In genomic region chr2:132815608-132816314, GRCm38 (mm10) we compare ENCODE assay signal across 8 mouse cellular contexts. TPM values are rescaled to one million over a fixed set of nuclear protein-coding genes. Genes with fewer than 3 reads are reported as not detected.
A peak's percentile ranks its signal among the peaks of the same experiment; 100 is the strongest.
DNase-seq lines count a peak whose midpoint lies in the region; ATAC-seq lines count a peak whose summit lies in the region.

Trmt6 (minus strand) TSS chr2:132816055.
Mcm8 (plus strand) TSS chr2:132816141.

- peak; percentile 97 for DNase-seq in CD4-positive, CD25-positive, alpha-beta regulatory T cell, adult 2 months (ENCODE audit: low read depth, low spot score)
- DNase-seq in fat pad, adult 2 months (ENCODE audit: extremely low read depth, low read depth, low spot score) = peak; percentile 91
- peak; percentile 96 for DNase-seq in kidney, postnatal 10 days
- peak; percentile 84 to 89 for DNase-seq in natural killer cell, adult 2 months (ENCODE audit: low spot score in 2 of 2)

- H3K4me2 ChIP-seq in heart, embryonic 13.5 days = peak within 1 kb of the TSS; percentile 93
- H3K4me2 ChIP-seq in liver, embryonic 12.5 days = peak within 1 kb of the TSS; percentile 87
- H3K4me2 ChIP-seq in stomach, embryonic 15.5 days = peak within 1 kb of the TSS; percentile 80

- H3K4me3 ChIP-seq in brown adipose tissue, adult 24 weeks (ENCODE audit: insufficient read depth, low read depth, low read length) = peak within 1 kb of the TSS; percentile 93
- peak within 1 kb of the TSS; percentile 90 for H3K4me3 ChIP-seq in heart, embryonic 13.5 days
- H3K4me3 ChIP-seq in liver, embryonic 12.5 days = peak within 1 kb of the TSS; percentile 85
- H3K4me3 ChIP-seq in stomach, embryonic 15.5 days (replicated peaks) = peak within 1 kb of the TSS; percentile 80

- under 1% methylated on average over 59 of the region's 59 CpGs for WGBS in heart, embryonic 13.5 days
- 3% methylated on average over 59 of the region's 59 CpGs for WGBS in liver, embryonic 12.5 days (ENCODE audit: insufficient replicate concordance)
- under 1% methylated on average over 58 of the region's 59 CpGs for WGBS in stomach, embryonic 15.5 days

- H3K27ac ChIP-seq in brown adipose tissue, adult 24 weeks (replicated peaks; ENCODE audit: low read depth, low read length) = no peak within 1 kb of the TSS
- H3K27ac ChIP-seq in heart, embryonic 13.5 days (replicated peaks) = peak within 1 kb of the TSS; percentile 71
- peak within 1 kb of the TSS; percentile 89 for H3K27ac ChIP-seq in liver, embryonic 12.5 days
- peak within 1 kb of the TSS; percentile 80; the same call in 1 of the 2 replicates for H3K27ac ChIP-seq in stomach, embryonic 15.5 days

- H3K9ac ChIP-seq in heart, embryonic 13.5 days = peak within 1 kb of the TSS; percentile 90
- H3K9ac ChIP-seq in liver, embryonic 12.5 days = peak within 1 kb of the TSS; percentile 79
- H3K9ac ChIP-seq in stomach, embryonic 15.5 days = peak within 1 kb of the TSS; percentile 73

- ATAC-seq in heart, embryonic 13.5 days (ENCODE audit: extremely low read depth, insufficient number of reproducible peaks, low FRiP score, low TSS enrichment) = peak; percentile 93
- peak; percentile 99 for ATAC-seq in liver, embryonic 12.5 days
- peak; percentile 100 for ATAC-seq in stomach, embryonic 15.5 days (ENCODE audit: insufficient read depth, low FRiP score, low read depth)

- H3K9me3 ChIP-seq in heart, embryonic 13.5 days = no peaks in the 10 kb centered on the region
- H3K9me3 ChIP-seq in liver, embryonic 12.5 days (replicated peaks) = no peaks in the 10 kb centered on the region
- no peaks in the 10 kb centered on the region for H3K9me3 ChIP-seq in stomach, embryonic 15.5 days

- H3K36me3 ChIP-seq in heart, embryonic 13.5 days = peaks cover 30% of the 10 kb centered on the region
- peaks cover 45% of the 10 kb centered on the region for H3K36me3 ChIP-seq in liver, embryonic 12.5 days
- peaks cover 6% of the 10 kb centered on the region; the same call in 1 of the 2 replicates for H3K36me3 ChIP-seq in stomach, embryonic 15.5 days

- no peaks in the 10 kb centered on the region for H3K4me1 ChIP-seq in brown adipose tissue, adult 24 weeks (ENCODE audit: control insufficient read depth, insufficient read depth, insufficient read length, low read length)
- H3K4me1 ChIP-seq in heart, embryonic 13.5 days = peaks cover 20% of the 10 kb centered on the region
- peaks cover 24% of the 10 kb centered on the region for H3K4me1 ChIP-seq in liver, embryonic 12.5 days
- H3K4me1 ChIP-seq in stomach, embryonic 15.5 days = 0 out of 2 replicates have a peak, but pooled peaks cover 8% of the 10 kb centered on the region

- no peaks in the 10 kb centered on the region for H3K27me3 ChIP-seq in heart, embryonic 13.5 days (replicated peaks)
- no peaks in the 10 kb centered on the region for H3K27me3 ChIP-seq in liver, embryonic 12.5 days (replicated peaks)
- H3K27me3 ChIP-seq in stomach, embryonic 15.5 days (replicated peaks) = no peaks in the 10 kb centered on the region

RNA-seq across cellular contexts. Expression of gene Trmt6, which starts in this region (rescaled TPM):
- polyA plus RNA-seq in brown adipose tissue, adult 24 weeks (2012; ENCODE audit: insufficient read depth, insufficient read length, missing spikeins) = 8.6 and 10.0 TPM in 2 replicates
- polyA plus RNA-seq in heart, embryonic 13.5 days (2015; fragmentation: Nextera tagmentation; extraction: Ambion mirVana) = 19.3 and 20.1 TPM in 2 replicates
- 25.0 and 30.7 TPM in 2 replicates for polyA plus RNA-seq in liver, embryonic 12.5 days (2016; fragmentation: Nextera tagmentation; extraction: Ambion mirVana)
- 27.2 and 29.8 TPM in 2 replicates for polyA plus RNA-seq in stomach, embryonic 15.5 days (2015; fragmentation: Nextera tagmentation; extraction: Ambion mirVana)

RNA-seq across cellular contexts. Expression of gene Mcm8, which starts in this region (rescaled TPM):
- 2.7 and 3.4 TPM in 2 replicates for polyA plus RNA-seq in brown adipose tissue, adult 24 weeks (2012; ENCODE audit: insufficient read depth, insufficient read length, missing spikeins)
- polyA plus RNA-seq in heart, embryonic 13.5 days (2015; fragmentation: Nextera tagmentation; extraction: Ambion mirVana) = 10.4 and 12.0 TPM in 2 replicates
- 11.8 and 13.0 TPM in 2 replicates for polyA plus RNA-seq in liver, embryonic 12.5 days (2016; fragmentation: Nextera tagmentation; extraction: Ambion mirVana)
- 10.4 and 12.2 TPM in 2 replicates for polyA plus RNA-seq in stomach, embryonic 15.5 days (2015; fragmentation: Nextera tagmentation; extraction: Ambion mirVana)
